Mouse (Mus musculus) limb, embryonic 14.5 days (tissue): Measurements from ENCODE around the gene Dok3. TPM values are rescaled to one million over a fixed set of nuclear protein-coding genes. Genes with fewer than 3 reads are reported as not detected.

Experiments used
- ATAC-seq: fragments of 200-750 bp; cut with Nextera tagmentation; 2 replicates; pipeline ENCODE4 v1.8.0; 2017; ENCODE audit warnings: low read depth, moderate number of reproducible peaks, moderate TSS enrichment; ENCODE audit not compliant: low FRiP score
- DNase-seq: peaks from one replicate; pipeline ENCODE4 v3.0.0-alpha.2; 2015; ENCODE audit warnings: low spot score
- H3K27ac ChIP-seq: fragments of 300-500 bp; sonication (generic); replicated peaks from 2 replicates; pipeline ENCODE4 v1.5.1; 2014; ENCODE audit warnings: low read depth, mild to moderate bottlenecking, low read length, moderate library complexity, mixed read lengths
- H3K27me3 ChIP-seq: fragments of 300-500 bp; sonication (generic); 2 replicates; pipeline ENCODE4 v1.6.1; 2014; ENCODE audit warnings: low read length, mixed read lengths; ENCODE audit not compliant: control insufficient read depth, insufficient read depth
- H3K36me3 ChIP-seq: fragments of 300-500 bp; sonication (generic); 2 replicates; pipeline ENCODE4 v1.6.1; 2014; ENCODE audit warnings: mild to moderate bottlenecking, low read length, moderate library complexity, mixed read lengths; ENCODE audit not compliant: control insufficient read depth, insufficient read depth
- H3K4me1 ChIP-seq: fragments of 300-500 bp; sonication (generic); 2 replicates; pipeline ENCODE4 v1.6.1; 2014; ENCODE audit warnings: antibody characterized with exemption, low read length, mixed read lengths; ENCODE audit not compliant: control insufficient read depth, insufficient read depth
- H3K4me2 ChIP-seq: fragments of 300-500 bp; sonication (generic); replicated peaks from 2 replicates; pipeline ENCODE4 v1.6.1; 2014; ENCODE audit warnings: low read depth, mild to moderate bottlenecking, low read length, moderate library complexity; ENCODE audit not compliant: severe bottlenecking
- H3K4me3 ChIP-seq: fragments of 300-500 bp; sonication (generic); replicated peaks from 2 replicates; pipeline ENCODE4 v1.5.1; 2014; ENCODE audit warnings: low read length
- H3K9ac ChIP-seq: fragments of 300-500 bp; sonication (generic); 2 replicates; pipeline ENCODE4 v1.6.1; 2014; ENCODE audit warnings: mild to moderate bottlenecking, low read depth, low read length, moderate library complexity; ENCODE audit not compliant: severe bottlenecking
- H3K9me3 ChIP-seq: fragments of 300-500 bp; sonication (generic); 2 replicates; pipeline ENCODE4 v1.6.1; 2016; ENCODE audit warnings: low read length; ENCODE audit not compliant: control insufficient read depth
- POLR2A ChIP-seq: fragments of 200-500 bp; IDR thresholded peaks from 2 replicates; pipeline ENCODE4 v1.8.0; 2012; ENCODE audit warnings: inconsistent platforms, mild to moderate bottlenecking, moderate library complexity, borderline replicate concordance; ENCODE audit not compliant: insufficient read depth, insufficient read length; ENCODE audit errors: extremely low read depth
- WGBS: fragments of 180-500 bp; shearing (Covaris S2); extraction: QIAGEN DNeasy Blood & Tissue Kit; methylation state at CpG from one replicate; pipeline ENCODE4 v1.1.7; 2014; 5-methylcytosine and 5-hydroxymethylcytosine counted together
- polyA plus RNA-seq, 2 experiments: library from polyadenylated mRNA; depleted of rRNA in 1 of 2; stranded (reverse) in 1 of 2; unstranded in 1 of 2; fragments of >200 nt; fragmentation: Nextera tagmentation in 1 of 2; extraction: Ambion mirVana in 1 of 2; gene quantifications; 2 replicates each; pipeline versions ENCODE4 v1.2.1 to v1.2.3; 2012 to 2014

Gene Dok3
- polyA plus RNA-seq, 2 experiments = 4.4 to 9.1 TPM

DNA sequence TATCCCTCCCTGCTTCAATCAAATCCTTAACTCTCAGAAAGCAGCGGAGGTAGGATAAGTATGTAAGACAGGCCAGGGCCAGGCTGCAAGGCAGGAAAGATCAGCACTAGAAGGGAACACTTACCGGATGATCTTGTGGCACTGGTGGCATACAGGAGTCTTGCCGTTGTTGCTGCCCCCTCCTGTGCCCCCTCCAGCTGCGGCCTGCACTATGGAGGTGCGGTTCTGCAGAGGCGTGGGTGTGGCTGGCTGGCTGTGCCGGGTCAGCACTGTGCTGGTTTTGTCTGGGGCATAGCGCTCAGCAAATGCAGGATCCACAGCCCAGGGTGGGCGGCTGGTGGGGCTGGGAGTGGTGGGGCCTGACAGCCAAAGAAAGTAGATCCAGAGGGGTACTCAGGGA, 23.3 kb downstream of the Dok3 start:
- 87% methylated on average over 9 of the region's 9 CpGs for WGBS

DNA sequence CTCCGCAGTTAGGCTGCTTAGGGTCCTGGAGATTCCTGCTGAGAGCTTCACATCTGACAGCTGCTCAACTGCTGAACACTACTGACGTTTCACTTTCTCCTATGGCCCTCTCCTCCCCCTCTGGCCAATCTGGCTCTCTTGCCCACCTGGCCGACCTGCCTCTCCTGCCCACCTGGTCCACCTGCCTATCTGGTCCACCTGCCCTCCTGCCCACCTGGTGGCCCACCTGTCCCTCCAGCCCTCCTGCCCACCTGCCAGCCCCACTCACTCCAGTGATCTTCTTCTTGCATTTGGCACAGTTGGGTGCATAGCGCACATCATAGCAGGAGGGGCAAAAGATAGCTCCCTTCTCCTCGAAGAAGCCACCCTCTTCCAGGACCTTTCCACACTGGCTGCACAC, 24.7 kb downstream of the Dok3 start:
- WGBS = 76% methylated on average over 5 of the region's 5 CpGs

More for the DNA sequence above, 23.3 kb downstream of the Dok3 start:
- Histone ChIP-seq H3K36me3 (peaks cover 93% of the 10 kb centered on the region), H3K9me3 (no peaks in the 10 kb centered on the region), H3K27ac (no peak overlapping the region), H3K27me3 (no peaks in the 10 kb centered on the region), H3K4me2 (no peak overlapping the region), H3K4me3 (no peak overlapping the region), H3K9ac (no peak overlapping the region), H3K4me1 (peaks cover 7% of the 10 kb centered on the region)
- ATAC-seq = no peak
- TF ChIP-seq POLR2A = no peak
- DNase-seq = no peak

DNA sequence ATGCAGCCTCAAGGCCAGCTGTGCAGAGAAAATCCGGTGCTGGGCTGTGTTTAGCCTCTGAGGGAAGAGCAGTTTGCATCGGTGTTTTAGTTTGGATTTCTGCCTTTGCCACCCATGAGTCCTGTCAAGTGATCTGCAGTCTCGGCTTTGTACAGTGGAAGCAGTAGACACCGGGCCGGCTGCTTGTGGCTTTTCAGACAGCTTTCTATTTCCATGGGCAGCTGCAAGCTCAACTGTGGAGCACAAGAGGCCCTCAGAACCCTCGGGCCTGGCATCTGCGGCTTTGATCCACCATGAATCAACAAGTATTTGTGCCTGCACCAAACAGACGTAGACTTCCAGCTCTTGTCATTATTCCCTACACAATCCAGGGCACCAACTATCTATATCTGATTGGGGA, 26.7 kb downstream of the Dok3 start:
- Histone ChIP-seq H3K9ac (no peak overlapping the region), H3K4me1 (no peaks in the 10 kb centered on the region), H3K36me3 (peaks cover 95% of the 10 kb centered on the region), H3K4me3 (no peak overlapping the region), H3K9me3 (no peaks in the 10 kb centered on the region), H3K27ac (no peak overlapping the region), H3K27me3 (no peaks in the 10 kb centered on the region), H3K4me2 (no peak overlapping the region)
- ATAC-seq (no peak), DNase-seq (no peak)
- TF ChIP-seq POLR2A = no peak
- 89% methylated on average over 8 of the region's 8 CpGs for WGBS

More for the DNA sequence above, 24.7 kb downstream of the Dok3 start:
- Histone ChIP-seq H3K4me1 (no peaks in the 10 kb centered on the region), H3K27ac (no peak overlapping the region), H3K9ac (no peak overlapping the region), H3K4me3 (no peak overlapping the region), H3K27me3 (no peaks in the 10 kb centered on the region), H3K4me2 (no peak overlapping the region), H3K9me3 (no peaks in the 10 kb centered on the region), H3K36me3 (peaks cover 96% of the 10 kb centered on the region)
- ATAC-seq (no peak), DNase-seq (no peak)
- TF ChIP-seq POLR2A = no peak

DNA sequence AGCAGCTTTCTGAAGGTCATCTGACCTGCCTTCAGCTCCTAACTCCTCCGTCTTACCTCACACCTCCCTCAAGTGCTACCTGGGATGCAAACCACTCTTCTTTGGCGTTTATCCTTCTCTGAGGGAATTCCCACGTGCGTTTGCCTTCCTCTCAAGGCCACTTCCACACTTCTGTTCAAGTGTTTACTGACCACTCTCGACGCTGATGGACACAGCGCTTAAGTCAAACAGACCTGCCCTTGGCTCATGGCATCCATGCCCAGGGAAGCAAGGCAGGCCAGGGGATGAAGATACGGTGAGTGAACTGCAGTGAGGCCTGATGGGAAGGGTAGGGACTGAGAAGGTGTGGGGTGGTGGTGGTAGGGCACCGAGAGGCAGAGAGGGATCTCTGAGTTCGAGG, 28.5 kb downstream of the Dok3 start:
- no peak overlapping the region for H3K4me3 ChIP-seq
- no peaks in the 10 kb centered on the region for H3K9me3 ChIP-seq
- H3K36me3 ChIP-seq = peaks cover 86% of the 10 kb centered on the region
- H3K27ac ChIP-seq = no peak overlapping the region
- no peak for DNase-seq
- no peak overlapping the region for H3K4me2 ChIP-seq
- H3K4me1 ChIP-seq = peaks cover 6% of the 10 kb centered on the region; the same call in 1 of the 2 replicates
- WGBS = 80% methylated on average over 10 of the region's 10 CpGs
- no peak overlapping the region for H3K9ac ChIP-seq
- H3K27me3 ChIP-seq = no peaks in the 10 kb centered on the region
- ATAC-seq = no peak
- no peak for TF ChIP-seq POLR2A

DNA sequence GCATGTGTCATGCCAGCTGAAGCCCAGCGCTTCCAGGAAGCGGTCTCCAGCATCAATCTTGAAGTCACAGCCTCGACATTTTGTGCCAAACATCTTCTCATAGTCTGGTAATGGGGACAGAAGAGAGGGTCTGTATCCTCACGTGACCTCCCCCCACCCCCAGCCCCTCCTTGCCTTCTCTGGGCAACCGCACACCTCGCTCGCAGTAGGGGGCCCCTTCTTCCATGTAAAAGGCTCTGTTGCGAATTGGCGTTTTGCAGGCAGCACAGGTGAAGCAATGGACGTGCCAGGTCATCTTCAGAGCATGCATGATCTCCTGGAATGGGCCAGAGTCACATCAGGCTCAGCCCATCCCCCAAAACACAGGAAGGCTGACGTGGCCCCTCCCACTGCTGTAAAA, 30.2 kb downstream of the Dok3 start:
- no peak overlapping the region for H3K9ac ChIP-seq
- H3K9me3 ChIP-seq = no peaks in the 10 kb centered on the region
- peaks cover 6% of the 10 kb centered on the region; the same call in 1 of the 2 replicates for H3K4me1 ChIP-seq
- H3K4me3 ChIP-seq = no peak overlapping the region
- H3K4me2 ChIP-seq = no peak overlapping the region
- 59% methylated on average over 11 of the region's 11 CpGs for WGBS
- H3K27me3 ChIP-seq = no peaks in the 10 kb centered on the region
- ATAC-seq (no peak), DNase-seq (no peak)
- peaks cover 70% of the 10 kb centered on the region for H3K36me3 ChIP-seq
- no peak for TF ChIP-seq POLR2A
- H3K27ac ChIP-seq = no peak overlapping the region

- no peak overlapping the region for H3K27ac ChIP-seq
- TF ChIP-seq POLR2A = no peak
- H3K9ac ChIP-seq = no peak overlapping the region
- ATAC-seq = no peak
- no peak overlapping the region for H3K4me2 ChIP-seq
- H3K27me3 ChIP-seq = no peaks in the 10 kb centered on the region
- peaks cover 49% of the 10 kb centered on the region for H3K36me3 ChIP-seq
- H3K9me3 ChIP-seq = no peaks in the 10 kb centered on the region
- DNase-seq = no peak
- 85% methylated on average over 6 of the region's 6 CpGs for WGBS
- peaks cover 6% of the 10 kb centered on the region; the same call in 1 of the 2 replicates for H3K4me1 ChIP-seq
- H3K4me3 ChIP-seq = no peak overlapping the region
These were observed 32.4 kb downstream of the Dok3 start for GRCm38 (mm10) chr13:55496661-55497060.
